Mouse (Mus musculus) lung, postnatal 4 days (tissue): ENCODE measurements around the gene Trmt112.

Source experiments
- DNase-seq, 2 experiments: peaks; one replicate each; pipeline ENCODE4 v3.0.0; 2021

Gene Trmt112

GRCm38 (mm10) chr19:6926559-6927255, 17.2 kb downstream of the Trmt112 start:
- DNase-seq: peak; percentile 32 to 50

DNA sequence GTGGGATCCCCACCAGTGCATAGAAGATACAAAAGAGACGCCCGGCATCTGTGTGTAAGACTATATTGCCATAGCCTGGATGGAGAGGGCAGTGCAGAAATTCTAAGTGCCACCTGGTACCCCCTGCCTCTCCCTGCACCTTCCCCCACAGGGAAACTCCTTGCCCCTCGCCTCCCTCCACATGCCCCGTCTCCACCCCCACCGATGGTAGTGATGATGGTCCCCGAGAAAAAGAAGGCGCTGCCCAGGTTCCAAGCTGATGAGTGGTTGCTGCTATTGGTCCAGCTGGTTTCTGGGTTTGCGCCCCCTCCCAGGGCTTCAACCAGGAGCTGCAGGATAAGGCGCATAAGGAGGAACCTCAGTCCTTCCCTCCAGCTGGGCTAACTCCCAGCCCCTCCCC, 18.6 kb downstream of the Trmt112 start:
- no peak for DNase-seq

GRCm38 (mm10) chr19:6931002-6931401, 21.5 kb downstream of the Trmt112 start:
- DNase-seq: no peak

GRCm38 (mm10) chr19:6932018-6932417, 22.5 kb downstream of the Trmt112 start:
- no peak for DNase-seq

GRCm38 (mm10) chr19:6933102-6933435, 23.6 kb downstream of the Trmt112 start:
- DNase-seq: no peak

DNA sequence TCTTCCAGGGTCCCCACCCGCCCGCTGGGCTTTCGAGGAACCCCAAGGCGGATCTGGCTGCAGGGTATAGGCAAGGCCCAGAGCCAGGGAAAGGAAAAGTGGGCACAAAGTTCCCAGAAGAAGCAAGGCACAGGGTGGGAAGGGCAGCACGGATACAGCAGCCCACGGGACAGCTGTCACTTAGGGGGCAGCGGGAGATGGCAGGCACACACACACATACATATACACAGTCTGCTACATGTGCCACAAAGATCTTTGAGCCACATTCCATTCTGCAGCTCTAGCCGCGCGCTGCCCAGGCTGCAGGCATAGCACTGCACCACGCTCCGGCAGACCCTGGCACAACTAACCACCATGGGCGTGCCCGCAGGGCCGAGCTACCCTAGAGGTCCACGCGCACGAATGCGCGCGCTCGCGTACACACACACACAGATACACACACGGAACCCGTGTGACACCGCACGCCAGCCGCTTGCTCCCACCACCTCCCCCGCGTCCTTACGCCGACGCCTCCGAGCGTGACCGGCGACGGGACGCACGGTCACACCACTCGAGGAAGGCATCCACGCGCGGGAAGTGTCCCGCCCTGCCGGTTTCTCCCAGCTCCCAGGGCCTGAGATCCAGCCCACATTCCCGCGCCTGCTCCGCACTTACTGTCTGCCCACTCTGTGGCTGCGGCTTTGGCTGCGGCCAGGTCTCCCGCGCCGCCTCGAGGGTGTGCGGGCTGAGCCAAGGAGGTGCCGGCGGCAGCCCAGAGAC, 24.1 kb downstream of the Trmt112 start:
- peak in 1 of 2 experiments; percentile 45 for DNase-seq

DNA sequence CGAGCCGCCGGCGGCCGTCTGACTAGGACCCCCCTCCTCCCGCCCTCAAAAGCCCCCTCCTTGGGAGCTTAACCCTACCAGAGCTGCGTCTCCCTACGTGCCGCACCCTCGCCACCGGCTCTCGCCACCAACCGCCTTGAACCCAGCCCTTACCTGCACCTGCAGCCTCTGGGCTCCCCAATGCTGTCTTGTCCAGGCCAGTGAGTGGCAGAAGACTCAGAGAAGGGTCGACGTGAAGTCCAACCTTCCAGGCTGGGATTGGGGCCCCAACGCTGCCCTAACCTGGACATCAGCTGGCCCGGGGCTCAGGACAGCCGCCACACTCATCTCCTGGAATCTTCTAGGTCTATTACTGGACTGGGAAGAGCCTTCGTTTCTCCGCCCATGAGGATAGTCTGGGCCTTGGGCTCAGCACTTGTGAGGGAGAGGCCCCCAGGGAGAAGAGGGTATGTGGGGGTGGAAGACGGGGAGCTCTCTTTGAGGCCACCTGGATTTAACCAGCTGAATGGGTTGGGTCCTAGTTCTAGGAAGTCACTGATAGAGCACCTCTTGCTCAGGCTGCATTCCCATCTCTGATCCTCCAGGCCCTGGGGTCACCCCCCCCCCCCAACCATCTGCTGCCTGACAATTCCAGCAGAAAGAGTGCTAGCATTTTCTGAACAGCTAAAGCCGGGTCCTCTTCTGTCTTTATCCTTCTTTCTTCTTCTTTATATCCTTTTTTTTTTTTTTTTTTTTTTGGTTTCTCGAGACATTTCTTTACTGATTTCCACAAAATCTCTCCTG, 24.9 kb downstream of the Trmt112 start, which contains the start of gene Kcnk4:
Gene Kcnk4 (minus strand): TSS at position 321 of the 783 bp plus-strand sequence.
- DNase-seq: no peak

- peak; percentile 26 to 47 for DNase-seq
Measured at GRCm38 (mm10) chr19:6936299-6936698, 26.8 kb downstream of the Trmt112 start.

- no peak for DNase-seq
Measured at GRCm38 (mm10) chr19:6937541-6938465, 28.3 kb downstream of the Trmt112 start.

GRCm38 (mm10) chr19:6939106-6940002, 29.9 kb downstream of the Trmt112 start:
- DNase-seq: peak in 1 of 2 experiments; percentile 22

DNA sequence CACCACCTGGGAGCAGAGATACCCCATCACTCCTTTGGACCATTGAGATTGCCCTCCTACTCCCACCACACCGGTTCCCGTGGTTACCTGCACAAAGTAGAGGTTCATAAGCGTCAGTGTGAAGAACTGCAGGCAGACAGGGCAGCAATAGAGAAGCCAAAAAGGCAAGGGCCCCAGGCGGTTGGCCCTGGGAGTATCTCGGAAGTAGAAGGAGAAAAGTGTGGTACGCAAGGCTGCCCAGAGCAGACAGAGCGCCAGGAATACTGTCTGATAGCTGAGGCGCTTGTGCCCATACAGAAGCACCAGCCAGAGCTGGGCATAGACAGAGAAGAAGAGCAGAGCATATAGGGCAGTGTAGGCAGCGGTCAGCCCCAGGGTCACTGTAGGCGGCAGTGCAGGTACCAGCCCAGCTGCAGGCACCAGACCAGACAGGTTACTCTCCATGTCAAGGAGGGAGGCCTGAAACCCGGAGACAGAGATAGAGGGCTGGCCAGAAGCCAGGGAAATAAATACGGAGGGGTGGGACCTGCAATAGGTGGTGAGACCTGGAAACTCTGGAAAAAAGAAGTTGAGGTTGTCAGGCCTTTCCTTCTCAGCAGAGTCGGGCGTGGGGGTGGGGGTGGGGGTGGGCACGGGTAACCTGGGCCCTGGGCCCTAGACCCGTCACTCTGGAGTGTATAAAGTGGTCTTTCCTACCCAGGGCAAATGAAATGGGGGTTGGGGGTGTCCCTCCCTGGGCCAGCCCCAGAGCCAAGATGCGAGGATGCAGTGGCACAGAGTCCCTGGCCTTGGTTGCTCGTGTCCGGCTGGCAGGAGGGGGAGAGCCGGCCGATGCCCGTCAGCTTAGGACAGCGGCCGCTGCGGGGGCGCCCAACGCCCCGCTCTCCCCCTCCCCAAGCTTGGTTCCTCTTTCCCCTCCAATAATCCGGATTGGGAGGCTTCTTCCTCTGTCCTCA, 31.2 kb downstream of the Trmt112 start:
- peak in 1 of 2 experiments; percentile 30 for DNase-seq

DNA sequence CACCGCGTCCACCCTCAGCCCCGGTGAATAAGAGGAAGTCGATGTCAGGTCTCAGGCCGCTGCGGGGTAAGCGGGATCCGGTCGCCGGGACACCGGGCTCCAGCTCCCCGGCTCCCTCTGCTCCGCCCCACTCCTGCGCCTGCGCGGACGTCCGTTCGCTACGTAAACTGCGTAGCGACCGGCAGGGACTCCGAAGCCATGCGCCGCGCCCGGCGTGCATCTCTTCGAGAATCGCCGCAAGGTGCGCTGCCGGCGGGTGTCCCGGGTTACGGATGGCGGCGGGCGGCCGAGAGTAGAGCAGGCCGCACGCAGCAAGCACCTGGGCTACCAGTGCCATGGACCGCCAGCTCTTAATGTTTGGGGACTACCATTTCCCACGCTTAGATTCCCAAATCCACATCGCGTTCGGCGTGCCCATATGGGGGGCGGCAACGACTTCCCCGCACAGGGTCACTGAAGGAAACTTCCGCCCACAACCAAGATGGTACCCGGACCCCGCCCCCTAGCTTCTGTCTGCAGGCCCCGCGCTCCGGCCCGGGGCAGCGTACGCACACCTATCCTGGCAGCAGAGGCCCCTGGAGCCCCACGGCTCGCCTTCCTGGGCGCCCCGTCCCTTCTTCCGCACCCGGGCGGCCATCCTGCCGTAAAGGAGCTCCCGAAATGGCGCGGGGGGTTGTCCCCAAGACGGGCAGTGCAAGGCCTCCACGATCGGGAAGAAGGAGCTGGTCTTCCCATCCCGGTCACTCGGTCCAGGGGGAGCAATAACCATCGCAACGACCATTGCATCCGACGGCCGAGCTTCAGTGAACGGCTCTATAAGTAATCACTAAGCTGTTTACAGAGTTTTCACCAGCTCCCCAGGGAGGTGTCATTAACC, 32.1 kb downstream of the Trmt112 start, which contains the start of gene Bad:
Gene Bad (plus strand): TSS at position 490 of the 877 bp plus-strand sequence.
- peak; percentile 94 to 97 for DNase-seq

- peak; percentile 96 to 98 for DNase-seq
Measured at GRCm38 (mm10) chr19:6942249-6942691, 32.8 kb downstream of the Trmt112 start, which contains the start of gene Gpr137. Gene Gpr137 (minus strand): TSS chr19:6942480.

DNA sequence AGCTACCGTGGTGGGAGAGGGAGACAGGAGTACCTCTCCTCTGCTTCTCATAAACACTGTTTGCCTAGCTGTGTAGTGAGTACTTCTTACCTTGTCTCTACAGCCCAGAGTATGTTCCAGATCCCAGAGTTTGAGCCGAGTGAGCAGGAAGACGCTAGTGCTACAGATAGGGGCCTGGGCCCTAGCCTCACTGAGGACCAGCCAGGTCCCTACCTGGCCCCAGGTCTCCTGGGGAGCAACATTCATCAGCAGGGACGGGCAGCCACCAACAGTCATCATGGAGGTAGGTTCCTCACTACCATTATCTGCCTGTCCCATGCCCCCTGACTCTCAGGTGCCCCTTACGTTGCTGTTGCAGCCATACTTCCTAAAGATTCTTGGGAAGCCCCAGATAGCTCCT, 33.3 kb downstream of the Trmt112 start:
- peak in 1 of 2 experiments; percentile 23 for DNase-seq

DNA sequence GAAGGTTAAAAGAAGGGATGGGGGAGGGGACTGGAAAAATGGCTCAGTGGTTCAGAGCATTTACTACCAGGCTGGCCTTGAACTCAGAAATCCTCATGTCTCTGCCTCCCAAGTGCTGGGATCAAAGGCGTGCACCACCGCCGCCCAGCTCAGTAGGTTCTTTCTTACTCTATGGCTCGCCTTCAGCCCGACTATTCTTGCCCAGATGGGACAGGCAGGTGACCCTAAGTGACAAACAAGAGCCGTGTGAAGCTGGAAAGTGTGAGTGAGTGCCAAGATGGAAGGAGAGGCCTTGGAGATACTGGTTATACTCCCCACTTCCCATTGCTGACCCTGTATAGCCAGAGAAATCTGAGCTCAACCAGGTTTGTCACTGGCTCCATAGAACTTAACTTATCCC, 34.2 kb downstream of the Trmt112 start:
- DNase-seq: peak in 1 of 2 experiments; percentile 16

DNA sequence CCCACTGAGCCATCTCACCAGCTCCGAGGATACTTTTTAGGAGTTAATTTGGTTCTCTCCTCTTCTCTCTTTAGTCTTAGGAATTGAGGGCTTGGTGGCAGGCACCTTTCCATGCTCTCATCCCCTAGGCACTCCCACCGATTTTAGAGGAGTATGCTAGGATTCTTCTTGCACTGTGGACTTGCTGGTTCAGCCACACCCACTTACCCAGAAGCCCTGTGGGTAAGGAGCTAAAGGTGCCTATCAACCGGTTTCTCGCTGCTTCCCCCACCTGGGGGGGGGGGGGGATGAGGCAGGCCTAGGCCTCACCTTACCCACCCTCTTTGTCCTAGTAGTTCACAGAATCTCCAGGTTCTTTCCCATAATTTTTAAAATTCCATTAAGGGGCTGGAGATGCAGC, 38.2 kb downstream of the Trmt112 start:
- no peak for DNase-seq

DNA sequence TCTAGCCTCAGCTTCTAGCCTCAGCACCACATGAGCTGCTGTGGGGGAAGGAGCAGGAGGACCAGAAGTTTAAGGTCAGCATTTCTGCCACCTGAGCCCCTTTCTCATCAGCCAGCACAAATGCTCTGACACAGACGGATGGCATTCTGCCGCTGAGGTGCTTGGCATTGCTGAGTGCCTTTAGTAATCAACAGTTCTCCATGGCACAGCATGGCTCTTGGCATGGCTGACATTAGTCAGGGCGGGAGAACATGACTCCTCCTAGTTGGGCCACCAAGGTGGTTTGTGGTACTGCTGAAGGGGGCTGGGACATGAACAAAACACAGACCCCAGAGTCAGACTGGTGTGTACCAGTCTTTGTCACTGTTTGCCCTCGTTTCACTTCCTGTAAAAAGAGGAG, 38.7 kb downstream of the Trmt112 start:
- DNase-seq: peak in 1 of 2 experiments; percentile 19

- no peak for DNase-seq
Measured at GRCm38 (mm10) chr19:6949532-6949931, 40.0 kb downstream of the Trmt112 start.

- no peak for DNase-seq
Measured at GRCm38 (mm10) chr19:6949951-6950350, 40.5 kb downstream of the Trmt112 start.
